Mouse (Mus musculus): ENCODE measurements around the gene Myom3. TPM values are rescaled to one million over a fixed set of nuclear protein-coding genes. Genes with fewer than 3 reads are reported as not detected.

Myom3 gene
- polyA plus RNA-seq, 1 experiment from 2014 or later: 0.35 TPM

- Histone ChIP-seq H3K4me3 (ENCODE audit: low read length) (no peak overlapping the region), H3K4me1 (ENCODE audit: control insufficient read depth, insufficient read depth, low read length) (no peaks in the 10 kb centered on the region), H3K36me3 (ENCODE audit: control insufficient read depth, insufficient read depth, low read length) (no peaks in the 10 kb centered on the region), H3K9me3 (ENCODE audit: control insufficient read depth, low read length) (peaks cover 5% of the 10 kb centered on the region; the same call in 1 of the 2 replicates), H3K9ac (ENCODE audit: low read depth, low read length) (no peak overlapping the region), H3K4me2 (replicated peaks; ENCODE audit: low read depth, low read length) (no peak overlapping the region), H3K27ac (ENCODE audit: low read depth, low read length) (no peak overlapping the region), H3K27me3 (ENCODE audit: control insufficient read depth, insufficient read depth, low read length) (no peaks in the 10 kb centered on the region)
- WGBS: 68% methylated on average over 7 of the region's 7 CpGs
- no peak for ATAC-seq (ENCODE audit: low FRiP score, low TSS enrichment)
Observed at GRCm38 (mm10) chr4:135752106-135752778, 7.3 kb upstream of the Myom3 start.

- Histone ChIP-seq H3K27me3 (ENCODE audit: control insufficient read depth, insufficient read depth, low read length) (no peaks in the 10 kb centered on the region), H3K4me3 (ENCODE audit: low read length) (no peak overlapping the region), H3K4me1 (ENCODE audit: control insufficient read depth, insufficient read depth, low read length) (no peaks in the 10 kb centered on the region), H3K4me2 (replicated peaks; ENCODE audit: low read depth, low read length) (no peak overlapping the region), H3K27ac (ENCODE audit: low read depth, low read length) (no peak overlapping the region), H3K9ac (ENCODE audit: low read depth, low read length) (no peak overlapping the region), H3K9me3 (ENCODE audit: control insufficient read depth, low read length) (peaks cover 5% of the 10 kb centered on the region; the same call in 1 of the 2 replicates), H3K36me3 (ENCODE audit: control insufficient read depth, insufficient read depth, low read length) (no peaks in the 10 kb centered on the region)
- WGBS: 46% methylated on average over 8 of the region's 8 CpGs
- ATAC-seq (ENCODE audit: low FRiP score, low TSS enrichment): no peak
Observed at GRCm38 (mm10) chr4:135752779-135753164, 6.7 kb upstream of the Myom3 start.

GRCm38 (mm10) chr4:135758331-135758730 is 1.2 kb upstream of the Myom3 start:
- Histone ChIP-seq H3K27me3 (ENCODE audit: control insufficient read depth, insufficient read depth, low read length) (no peaks in the 10 kb centered on the region), H3K36me3 (ENCODE audit: control insufficient read depth, insufficient read depth, low read length) (no peaks in the 10 kb centered on the region), H3K4me1 (ENCODE audit: control insufficient read depth, insufficient read depth, low read length) (peaks cover 17% of the 10 kb centered on the region), H3K27ac (ENCODE audit: low read depth, low read length) (no peak overlapping the region), H3K4me2 (replicated peaks; ENCODE audit: low read depth, low read length) (no peak overlapping the region), H3K9me3 (ENCODE audit: control insufficient read depth, low read length) (peaks cover 5% of the 10 kb centered on the region; the same call in 1 of the 2 replicates), H3K4me3 (ENCODE audit: low read length) (no peak overlapping the region), H3K9ac (ENCODE audit: low read depth, low read length) (no peak overlapping the region)
- 31% methylated on average over 4 of the region's 4 CpGs for WGBS
- no peak for ATAC-seq (ENCODE audit: low FRiP score, low TSS enrichment)

- 52% methylated on average over 6 of the region's 6 CpGs for WGBS
- Histone ChIP-seq H3K4me1 (ENCODE audit: control insufficient read depth, insufficient read depth, low read length) (peaks cover 17% of the 10 kb centered on the region), H3K27me3 (ENCODE audit: control insufficient read depth, insufficient read depth, low read length) (no peaks in the 10 kb centered on the region), H3K4me3 (ENCODE audit: low read length) (no peak overlapping the region), H3K9ac (ENCODE audit: low read depth, low read length) (no peak overlapping the region), H3K36me3 (ENCODE audit: control insufficient read depth, insufficient read depth, low read length) (no peaks in the 10 kb centered on the region), H3K4me2 (replicated peaks; ENCODE audit: low read depth, low read length) (no peak overlapping the region), H3K27ac (ENCODE audit: low read depth, low read length) (no peak overlapping the region), H3K9me3 (ENCODE audit: control insufficient read depth, low read length) (peaks cover 5% of the 10 kb centered on the region; the same call in 1 of the 2 replicates)
- ATAC-seq (ENCODE audit: low FRiP score, low TSS enrichment): no peak
Observed at GRCm38 (mm10) chr4:135758825-135759224, 690 bp upstream of the Myom3 start.

- H3K4me2 ChIP-seq (replicated peaks; ENCODE audit: low read depth, low read length): no peak overlapping the region
- no peaks in the 10 kb centered on the region for H3K27me3 ChIP-seq (ENCODE audit: control insufficient read depth, insufficient read depth, low read length)
- H3K4me3 ChIP-seq (ENCODE audit: low read length): no peak overlapping the region
- H3K36me3 ChIP-seq (ENCODE audit: control insufficient read depth, insufficient read depth, low read length): no peaks in the 10 kb centered on the region
- ATAC-seq (ENCODE audit: low FRiP score, low TSS enrichment): no peak
- H3K9me3 ChIP-seq (ENCODE audit: control insufficient read depth, low read length): no peaks in the 10 kb centered on the region
- WGBS: 51% methylated on average over 8 of the region's 8 CpGs
- H3K9ac ChIP-seq (ENCODE audit: low read depth, low read length): no peak overlapping the region
- no peak overlapping the region for H3K27ac ChIP-seq (ENCODE audit: low read depth, low read length)
- peaks cover 17% of the 10 kb centered on the region for H3K4me1 ChIP-seq (ENCODE audit: control insufficient read depth, insufficient read depth, low read length)
Observed at GRCm38 (mm10) chr4:135761048-135761447, 1.5 kb downstream of the Myom3 start.

- no peak for ATAC-seq (ENCODE audit: low FRiP score, low TSS enrichment)
- no peaks in the 10 kb centered on the region for H3K9me3 ChIP-seq (ENCODE audit: control insufficient read depth, low read length)
- no peak overlapping the region for H3K9ac ChIP-seq (ENCODE audit: low read depth, low read length)
- H3K4me2 ChIP-seq (replicated peaks; ENCODE audit: low read depth, low read length): no peak overlapping the region
- H3K27ac ChIP-seq (ENCODE audit: low read depth, low read length): no peak overlapping the region
- H3K4me3 ChIP-seq (ENCODE audit: low read length): no peak overlapping the region
- H3K36me3 ChIP-seq (ENCODE audit: control insufficient read depth, insufficient read depth, low read length): no peaks in the 10 kb centered on the region
- H3K27me3 ChIP-seq (ENCODE audit: control insufficient read depth, insufficient read depth, low read length): no peaks in the 10 kb centered on the region
- 28% methylated on average over 7 of the region's 7 CpGs for WGBS
- H3K4me1 ChIP-seq (ENCODE audit: control insufficient read depth, insufficient read depth, low read length): peaks cover 17% of the 10 kb centered on the region
Observed at GRCm38 (mm10) chr4:135761569-135761968, 2.1 kb downstream of the Myom3 start.

GRCm38 (mm10) chr4:135762251-135762906 is 2.9 kb downstream of the Myom3 start:
- H3K27ac ChIP-seq (ENCODE audit: low read depth, low read length): no peak overlapping the region
- no peaks in the 10 kb centered on the region for H3K27me3 ChIP-seq (ENCODE audit: control insufficient read depth, insufficient read depth, low read length)
- peak; percentile 88 for ATAC-seq (ENCODE audit: low FRiP score, low TSS enrichment)
- H3K4me2 ChIP-seq (replicated peaks; ENCODE audit: low read depth, low read length): peak overlapping the region; percentile 51
- no peaks in the 10 kb centered on the region for H3K36me3 ChIP-seq (ENCODE audit: control insufficient read depth, insufficient read depth, low read length)
- no peaks in the 10 kb centered on the region for H3K9me3 ChIP-seq (ENCODE audit: control insufficient read depth, low read length)
- no peak overlapping the region for H3K9ac ChIP-seq (ENCODE audit: low read depth, low read length)
- peak overlapping the region; percentile 34 for H3K4me3 ChIP-seq (ENCODE audit: low read length)
- WGBS: 7% methylated on average over 19 of the region's 19 CpGs
- H3K4me1 ChIP-seq (ENCODE audit: control insufficient read depth, insufficient read depth, low read length): peaks cover 17% of the 10 kb centered on the region

- no peak for ATAC-seq (ENCODE audit: low FRiP score, low TSS enrichment)
- Histone ChIP-seq H3K4me1 (ENCODE audit: control insufficient read depth, insufficient read depth, low read length) (peaks cover 17% of the 10 kb centered on the region), H3K4me2 (replicated peaks; ENCODE audit: low read depth, low read length) (no peak overlapping the region), H3K27me3 (ENCODE audit: control insufficient read depth, insufficient read depth, low read length) (no peaks in the 10 kb centered on the region), H3K27ac (ENCODE audit: low read depth, low read length) (no peak overlapping the region), H3K9ac (ENCODE audit: low read depth, low read length) (no peak overlapping the region), H3K4me3 (ENCODE audit: low read length) (no peak overlapping the region), H3K9me3 (ENCODE audit: control insufficient read depth, low read length) (no peaks in the 10 kb centered on the region), H3K36me3 (ENCODE audit: control insufficient read depth, insufficient read depth, low read length) (no peaks in the 10 kb centered on the region)
- 88% methylated on average over 13 of the region's 13 CpGs for WGBS
Observed at GRCm38 (mm10) chr4:135764700-135765099, 5.2 kb downstream of the Myom3 start.

- no peak overlapping the region for H3K4me2 ChIP-seq (replicated peaks; ENCODE audit: low read depth, low read length)
- H3K9me3 ChIP-seq (ENCODE audit: control insufficient read depth, low read length): no peaks in the 10 kb centered on the region
- H3K4me1 ChIP-seq (ENCODE audit: control insufficient read depth, insufficient read depth, low read length): peaks cover 17% of the 10 kb centered on the region
- no peak overlapping the region for H3K27ac ChIP-seq (ENCODE audit: low read depth, low read length)
- ATAC-seq (ENCODE audit: low FRiP score, low TSS enrichment): no peak
- no peaks in the 10 kb centered on the region for H3K27me3 ChIP-seq (ENCODE audit: control insufficient read depth, insufficient read depth, low read length)
- 67% methylated on average over 8 of the region's 8 CpGs for WGBS
- H3K9ac ChIP-seq (ENCODE audit: low read depth, low read length): no peak overlapping the region
- H3K36me3 ChIP-seq (ENCODE audit: control insufficient read depth, insufficient read depth, low read length): no peaks in the 10 kb centered on the region
- H3K4me3 ChIP-seq (ENCODE audit: low read length): no peak overlapping the region
Observed at GRCm38 (mm10) chr4:135765707-135766106, 6.2 kb downstream of the Myom3 start.

Measured in kidney, embryonic 14.5 days (tissue).